Mouse (Mus musculus) spleen, adult 2 months (tissue): ENCODE results near the gene Gm20721. TPM values are rescaled to one million over a fixed set of nuclear protein-coding genes. Genes with fewer than 3 reads are reported as not detected.

Experiments
- DNase-seq, 2 experiments: peaks; one replicate each; pipeline versions ENCODE4 v3.0.0 to v3.0.0-alpha.2; 2012 to 2021; ENCODE audit warnings: low spot score in 2 of 2, low read depth in 1 of 2
- H3K27ac ChIP-seq: fragments of 200-500 bp; 2 replicates; pipeline ENCODE4 v1.5.1; 2012; ENCODE audit warnings: low read length, inconsistent platforms; ENCODE audit not compliant: insufficient read depth
- H3K27me3 ChIP-seq: fragments of 200-500 bp; 2 replicates; pipeline ENCODE4 v1.6.1; 2012; ENCODE audit warnings: mild to moderate bottlenecking, moderate library complexity, low read length, inconsistent platforms; ENCODE audit not compliant: control insufficient read depth, insufficient read depth
- H3K36me3 ChIP-seq: fragments of 200-500 bp; 2 replicates; pipeline ENCODE4 v1.6.1; 2012; ENCODE audit warnings: mild to moderate bottlenecking, low read length, inconsistent platforms; ENCODE audit not compliant: control insufficient read depth, insufficient read depth
- H3K4me1 ChIP-seq: fragments of 200-500 bp; 2 replicates; pipeline ENCODE4 v1.6.1; 2011; ENCODE audit warnings: inconsistent platforms; ENCODE audit not compliant: control insufficient read depth, insufficient read depth, insufficient read length
- H3K4me3 ChIP-seq: fragments of 200-500 bp; 2 replicates; pipeline ENCODE4 v1.5.1; 2011; ENCODE audit warnings: mild to moderate bottlenecking, inconsistent platforms; ENCODE audit not compliant: insufficient read depth, insufficient read length; ENCODE audit errors: extremely low read depth
- CTCF ChIP-seq: fragments of 200-500 bp; IDR thresholded peaks from 2 replicates; pipeline ENCODE4 v1.5.1; 2011; ENCODE audit warnings: mild to moderate bottlenecking, inconsistent platforms; ENCODE audit not compliant: insufficient read depth, insufficient read length, insufficient replicate concordance; ENCODE audit errors: extremely low read depth
- POLR2A ChIP-seq: fragments of 200-500 bp; IDR thresholded peaks from 2 replicates; pipeline ENCODE4 v1.6.1; 2011; ENCODE audit warnings: low read depth, low read length, inconsistent platforms
- WGBS: fragments of 180-500 bp; shearing (Covaris S2); methylation state at CpG from one replicate; pipeline ENCODE4 v1.1.7; 2018; 5-methylcytosine and 5-hydroxymethylcytosine counted together
- polyA plus RNA-seq: library from polyadenylated mRNA; depleted of rRNA; stranded (reverse); fragments of >200 nt; gene quantifications from 2 replicates; pipeline ENCODE4 v1.2.3, GENCODE M21; 2012; rRNA removed

Gm20721 gene
- polyA plus RNA-seq = 0.09 and 0.16 TPM in 2 replicates

DNA sequence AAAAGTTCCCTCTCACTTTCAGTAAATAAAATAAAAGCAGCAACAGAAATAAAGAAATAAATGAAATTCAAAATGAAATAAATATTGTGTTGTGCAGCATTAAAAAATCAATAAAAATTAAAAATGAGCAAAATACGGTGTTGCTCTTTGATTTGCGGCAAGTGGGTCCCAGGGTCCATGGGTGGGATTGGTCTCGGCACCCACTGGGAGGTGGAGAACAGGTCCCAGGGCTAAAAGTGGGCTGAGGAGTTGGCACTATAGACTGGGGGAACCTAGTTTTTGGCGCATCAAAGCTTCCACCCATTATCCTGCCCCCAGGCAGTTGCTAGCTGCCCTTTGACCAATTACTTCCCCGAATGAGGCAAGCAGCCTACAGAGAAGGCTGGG is at the start of gene Gm20721:
TSS of gene Gm20721 (minus strand) at position 101 of the 387 bp plus-strand sequence.
- peaks cover 24% of the 10 kb centered on the region for H3K36me3 ChIP-seq
- WGBS = 93% methylated on average over 5 of the region's 5 CpGs
- no peak for TF ChIP-seq CTCF
- TF ChIP-seq POLR2A = no peak
- H3K4me1 ChIP-seq = peaks cover 20% of the 10 kb centered on the region
- H3K27ac ChIP-seq = no peak within 1 kb of the TSS
- DNase-seq = no peak
- H3K27me3 ChIP-seq = no peaks in the 10 kb centered on the region
- H3K4me3 ChIP-seq = no peak within 1 kb of the TSS

DNA sequence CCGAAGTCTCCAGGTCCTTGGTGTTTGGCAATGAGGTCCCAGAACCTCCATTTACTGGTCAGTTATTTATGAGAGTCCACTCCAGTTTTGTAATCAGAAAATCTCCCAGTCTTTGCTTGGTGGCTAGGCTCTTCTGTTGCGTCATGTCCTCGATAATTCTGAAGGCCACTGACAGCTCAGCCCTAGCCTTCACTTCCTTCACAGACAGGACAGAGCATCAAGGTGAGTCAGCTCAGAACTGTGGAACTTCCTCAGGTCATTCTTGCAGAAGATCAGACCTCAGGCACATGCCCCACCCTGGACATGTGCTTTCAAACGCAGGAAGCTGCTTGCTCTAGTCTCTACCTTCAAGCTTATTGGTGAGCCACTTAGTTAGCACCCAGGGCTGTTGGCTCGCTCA is 46.9 kb upstream of the Gm20721 start:
- no peaks in the 10 kb centered on the region for H3K27me3 ChIP-seq
- TF ChIP-seq POLR2A = no peak
- no peak for TF ChIP-seq CTCF
- no peak overlapping the region for H3K27ac ChIP-seq
- H3K4me3 ChIP-seq = no peak overlapping the region
- WGBS = 68% methylated on average over 5 of the region's 5 CpGs
- H3K36me3 ChIP-seq = no peaks in the 10 kb centered on the region
- DNase-seq = no peak
- no peaks in the 10 kb centered on the region for H3K4me1 ChIP-seq

DNA sequence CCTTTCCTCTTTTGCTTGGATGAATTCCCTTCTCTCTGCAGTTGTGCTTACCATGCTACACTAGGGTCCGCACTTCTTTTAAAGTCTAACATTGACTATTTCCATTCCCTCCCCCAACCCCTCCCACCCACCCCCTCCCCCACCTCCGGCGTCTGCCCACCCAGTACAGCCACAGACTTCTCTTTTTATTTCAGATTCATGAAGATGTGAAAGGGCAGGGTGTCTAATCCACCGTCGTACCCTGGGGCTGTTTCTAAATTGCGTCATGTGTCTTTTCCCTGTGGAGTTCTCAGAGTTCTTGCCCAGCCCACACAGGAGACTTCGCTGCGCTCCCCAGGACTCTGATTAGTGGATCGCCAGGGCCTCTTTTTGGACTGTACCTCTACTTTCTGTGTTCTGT is 46.0 kb upstream of the Gm20721 start:
- no peaks in the 10 kb centered on the region for H3K36me3 ChIP-seq
- no peaks in the 10 kb centered on the region for H3K27me3 ChIP-seq
- no peak overlapping the region for H3K27ac ChIP-seq
- no peak for DNase-seq
- WGBS = 84% methylated on average over 9 of the region's 9 CpGs
- H3K4me1 ChIP-seq = no peaks in the 10 kb centered on the region
- H3K4me3 ChIP-seq = no peak overlapping the region
- TF ChIP-seq CTCF (no peak), POLR2A (no peak)

DNA sequence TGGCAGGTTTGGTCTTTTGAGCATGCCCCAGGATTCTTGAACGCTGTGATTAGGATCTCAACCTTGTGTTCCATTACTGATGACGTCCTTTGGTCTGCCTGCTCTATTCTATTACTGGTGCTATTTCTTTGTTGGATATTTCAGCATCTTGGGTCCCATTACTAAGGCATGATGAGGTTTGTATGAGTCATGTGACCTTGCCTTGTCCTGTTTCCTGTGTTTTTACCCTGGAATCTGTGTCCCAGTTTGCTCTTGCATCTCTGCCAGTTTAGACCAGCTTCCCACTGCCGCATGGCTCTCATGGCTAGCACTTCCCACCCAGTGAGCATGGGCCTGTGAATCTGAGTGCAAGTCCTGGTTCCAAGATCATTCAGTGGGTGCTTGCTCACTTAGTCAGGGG is 45.4 kb upstream of the Gm20721 start:
- Histone ChIP-seq H3K4me3 (no peak overlapping the region), H3K27me3 (no peaks in the 10 kb centered on the region), H3K4me1 (no peaks in the 10 kb centered on the region), H3K27ac (no peak overlapping the region), H3K36me3 (no peaks in the 10 kb centered on the region)
- 92% methylated on average over 3 of the region's 3 CpGs for WGBS
- TF ChIP-seq CTCF (no peak), POLR2A (no peak)
- DNase-seq = no peak

DNA sequence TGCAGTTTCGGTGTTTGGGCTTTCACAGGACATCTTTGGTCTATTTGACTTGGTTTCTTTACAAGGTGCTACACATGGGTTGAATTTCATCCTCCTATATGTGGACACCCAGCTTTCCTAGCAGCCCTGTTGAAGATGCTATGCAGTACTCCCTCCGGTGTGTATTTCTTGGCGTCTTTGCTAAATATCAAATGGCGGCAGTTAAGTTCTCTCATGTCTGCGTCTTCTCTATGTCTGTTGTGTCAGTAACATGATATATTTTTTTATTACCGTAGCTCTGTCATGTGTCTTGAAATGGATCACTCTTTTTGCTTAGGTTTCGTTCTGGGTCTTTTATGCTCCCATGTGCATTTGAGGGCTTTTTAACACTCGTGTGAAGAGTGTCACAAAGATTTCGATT is 34.5 kb upstream of the Gm20721 start:
- H3K36me3 ChIP-seq = no peaks in the 10 kb centered on the region
- H3K27ac ChIP-seq = no peak overlapping the region
- DNase-seq = no peak
- H3K4me3 ChIP-seq = no peak overlapping the region
- no peaks in the 10 kb centered on the region for H3K4me1 ChIP-seq
- TF ChIP-seq POLR2A (no peak), CTCF (no peak)
- no peaks in the 10 kb centered on the region for H3K27me3 ChIP-seq
- WGBS = 94% methylated on average over 9 of the region's 9 CpGs

DNA sequence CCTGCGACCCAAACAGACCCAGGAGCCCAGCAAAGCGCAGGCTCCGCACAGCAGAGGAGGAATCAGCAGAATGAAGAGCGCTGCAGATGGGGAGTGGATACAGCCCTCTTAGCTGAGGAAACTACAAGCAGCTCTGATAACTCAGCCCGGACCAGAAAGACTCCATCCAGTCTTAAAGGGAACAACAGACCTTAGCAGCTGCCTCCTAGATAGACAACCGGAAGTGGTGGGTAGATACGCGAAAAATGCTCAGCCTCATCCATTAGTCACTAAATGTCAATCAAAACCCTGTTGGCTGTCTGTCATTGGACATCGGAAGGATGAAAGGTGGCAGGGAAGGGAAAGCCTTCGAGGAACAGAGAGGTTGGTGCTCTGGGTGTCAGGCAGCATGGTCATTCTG is 20.1 kb upstream of the Gm20721 start:
- Histone ChIP-seq H3K27me3 (no peaks in the 10 kb centered on the region), H3K4me3 (no peak overlapping the region), H3K4me1 (no peaks in the 10 kb centered on the region), H3K27ac (no peak overlapping the region), H3K36me3 (no peaks in the 10 kb centered on the region)
- no peak for DNase-seq
- no peak for TF ChIP-seq POLR2A
- TF ChIP-seq CTCF = no peak
- 83% methylated on average over 10 of the region's 10 CpGs for WGBS

DNA sequence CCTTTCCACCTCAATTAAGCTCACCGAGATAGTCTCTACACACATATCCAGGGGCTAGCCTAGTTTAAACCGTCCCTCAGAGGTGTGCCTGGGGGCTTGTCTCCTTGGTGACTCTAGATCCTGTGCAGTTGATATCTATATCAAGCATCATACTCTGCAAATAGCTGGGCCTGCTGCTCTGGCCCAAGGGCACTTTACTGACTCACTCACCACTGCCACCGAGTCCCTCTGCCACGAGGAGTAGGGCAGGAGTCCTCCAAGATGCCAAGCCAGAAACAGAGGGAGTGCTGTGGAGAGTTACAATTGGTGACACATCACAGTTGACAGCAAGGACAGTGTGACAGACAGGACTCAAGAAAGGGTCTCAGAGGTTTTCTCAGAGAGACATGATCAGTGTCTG is 13.1 kb upstream of the Gm20721 start:
- WGBS = 87% methylated on average over 4 of the region's 4 CpGs
- H3K27ac ChIP-seq = no peak overlapping the region
- TF ChIP-seq POLR2A (no peak), CTCF (no peak)
- no peaks in the 10 kb centered on the region for H3K36me3 ChIP-seq
- no peak overlapping the region for H3K4me3 ChIP-seq
- H3K4me1 ChIP-seq = no peaks in the 10 kb centered on the region
- no peak for DNase-seq
- H3K27me3 ChIP-seq = no peaks in the 10 kb centered on the region
